Mouse (Mus musculus) limb, embryonic 14.5 days (tissue): ENCODE measurements at regions not wholly inside any gene's neighbourhood (a gene's known extent, or its start where the extent isn't known, plus 50 kb on each side); places are given as distances from the start of the nearest gene placed in this dataset.
A peak's percentile ranks its signal among the peaks of the same experiment; 100 is the strongest.
"Not testable (repeated sequence)": the region's sequence is repeated elsewhere in the genome, so short reads cannot be mapped to it uniquely, and the experiment has no call there.

Source experiments
- ATAC-seq: fragments of 200-750 bp; cut with Nextera tagmentation; 2 replicates; pipeline ENCODE4 v1.8.0; 2017; ENCODE audit warnings: low read depth, moderate number of reproducible peaks, moderate TSS enrichment; ENCODE audit not compliant: low FRiP score
- DNase-seq: peaks from one replicate; pipeline ENCODE4 v3.0.0-alpha.2; 2015; ENCODE audit warnings: low spot score
- H3K27ac ChIP-seq: fragments of 300-500 bp; sonication (generic); replicated peaks from 2 replicates; pipeline ENCODE4 v1.5.1; 2014; ENCODE audit warnings: low read depth, mild to moderate bottlenecking, low read length, moderate library complexity, mixed read lengths
- H3K27me3 ChIP-seq: fragments of 300-500 bp; sonication (generic); 2 replicates; pipeline ENCODE4 v1.6.1; 2014; ENCODE audit warnings: low read length, mixed read lengths; ENCODE audit not compliant: control insufficient read depth, insufficient read depth
- H3K36me3 ChIP-seq: fragments of 300-500 bp; sonication (generic); 2 replicates; pipeline ENCODE4 v1.6.1; 2014; ENCODE audit warnings: mild to moderate bottlenecking, low read length, moderate library complexity, mixed read lengths; ENCODE audit not compliant: control insufficient read depth, insufficient read depth
- H3K4me1 ChIP-seq: fragments of 300-500 bp; sonication (generic); 2 replicates; pipeline ENCODE4 v1.6.1; 2014; ENCODE audit warnings: antibody characterized with exemption, low read length, mixed read lengths; ENCODE audit not compliant: control insufficient read depth, insufficient read depth
- H3K4me2 ChIP-seq: fragments of 300-500 bp; sonication (generic); replicated peaks from 2 replicates; pipeline ENCODE4 v1.6.1; 2014; ENCODE audit warnings: low read depth, mild to moderate bottlenecking, low read length, moderate library complexity; ENCODE audit not compliant: severe bottlenecking
- H3K4me3 ChIP-seq: fragments of 300-500 bp; sonication (generic); replicated peaks from 2 replicates; pipeline ENCODE4 v1.5.1; 2014; ENCODE audit warnings: low read length
- H3K9ac ChIP-seq: fragments of 300-500 bp; sonication (generic); 2 replicates; pipeline ENCODE4 v1.6.1; 2014; ENCODE audit warnings: mild to moderate bottlenecking, low read depth, low read length, moderate library complexity; ENCODE audit not compliant: severe bottlenecking
- H3K9me3 ChIP-seq: fragments of 300-500 bp; sonication (generic); 2 replicates; pipeline ENCODE4 v1.6.1; 2016; ENCODE audit warnings: low read length; ENCODE audit not compliant: control insufficient read depth
- POLR2A ChIP-seq: fragments of 200-500 bp; IDR thresholded peaks from 2 replicates; pipeline ENCODE4 v1.8.0; 2012; ENCODE audit warnings: inconsistent platforms, mild to moderate bottlenecking, moderate library complexity, borderline replicate concordance; ENCODE audit not compliant: insufficient read depth, insufficient read length; ENCODE audit errors: extremely low read depth
- WGBS: fragments of 180-500 bp; shearing (Covaris S2); extraction: QIAGEN DNeasy Blood & Tissue Kit; methylation state at CpG from one replicate; pipeline ENCODE4 v1.1.7; 2014; 5-methylcytosine and 5-hydroxymethylcytosine counted together

- Histone ChIP-seq H3K27ac (no peak overlapping the region), H3K36me3 (no peaks in the 10 kb centered on the region), H3K4me1 (no peaks in the 10 kb centered on the region), H3K9me3 (no peaks in the 10 kb centered on the region), H3K9ac (no peak overlapping the region), H3K4me3 (no peak overlapping the region), H3K4me2 (no peak overlapping the region), H3K27me3 (no peaks in the 10 kb centered on the region)
- ATAC-seq (no peak), DNase-seq (no peak)
- no peak for TF ChIP-seq POLR2A
- WGBS: 45% methylated on average over 2 of the region's 2 CpGs
These were observed 236.0 kb upstream of the Rorb start for GRCm38 (mm10) chr19:19347017-19347416.

DNA sequence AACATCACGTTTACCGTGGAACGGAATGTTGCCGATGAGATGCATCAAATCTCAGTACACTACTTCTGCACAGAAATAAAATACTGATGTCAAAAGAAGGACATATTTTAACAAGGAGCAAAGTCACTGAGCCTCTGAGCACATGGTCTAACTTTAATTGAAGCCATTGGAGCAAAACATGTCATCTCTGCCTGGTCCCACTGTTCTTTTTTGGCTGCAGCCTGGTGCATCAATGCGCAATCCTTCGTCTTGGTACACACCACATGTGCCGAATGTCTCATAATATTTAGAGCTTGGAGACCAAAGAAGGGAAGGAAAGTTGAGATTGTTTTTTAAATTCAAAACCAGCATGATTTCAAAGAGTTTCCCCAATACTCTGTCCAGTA is 233.4 kb upstream of the Rorb start:
- H3K9me3 ChIP-seq: no peaks in the 10 kb centered on the region
- no peaks in the 10 kb centered on the region for H3K36me3 ChIP-seq
- H3K4me2 ChIP-seq: no peak overlapping the region
- H3K9ac ChIP-seq: no peak overlapping the region
- H3K4me3 ChIP-seq: no peak overlapping the region
- no peak overlapping the region for H3K27ac ChIP-seq
- H3K4me1 ChIP-seq: no peaks in the 10 kb centered on the region
- no peak for TF ChIP-seq POLR2A
- H3K27me3 ChIP-seq: no peaks in the 10 kb centered on the region
- DNase-seq: no peak
- 89% methylated on average over 7 of the region's 7 CpGs for WGBS
- no peak for ATAC-seq

GRCm38 (mm10) chr19:19343702-19344425 is 232.9 kb upstream of the Rorb start:
- H3K27me3 ChIP-seq: no peaks in the 10 kb centered on the region
- H3K9me3 ChIP-seq: no peaks in the 10 kb centered on the region
- no peak overlapping the region for H3K27ac ChIP-seq
- no peak overlapping the region for H3K9ac ChIP-seq
- no peak for TF ChIP-seq POLR2A
- ATAC-seq: no peak
- DNase-seq: peak; percentile 10
- 62% methylated on average over 10 of the region's 10 CpGs for WGBS
- no peaks in the 10 kb centered on the region for H3K36me3 ChIP-seq
- no peak overlapping the region for H3K4me2 ChIP-seq
- H3K4me1 ChIP-seq: no peaks in the 10 kb centered on the region
- no peak overlapping the region for H3K4me3 ChIP-seq

GRCm38 (mm10) chr19:19307142-19307541 is 196.1 kb upstream of the Rorb start:
- 85% methylated on average over 2 of the region's 2 CpGs for WGBS
- not testable (repeated sequence) for ATAC-seq, H3K9me3 ChIP-seq

GRCm38 (mm10) chr19:19306476-19307131 is 195.6 kb upstream of the Rorb start:
- 55% methylated on average over 6 of the region's 6 CpGs for WGBS
- Histone ChIP-seq H3K27ac (no peak overlapping the region), H3K4me1 (no peaks in the 10 kb centered on the region), H3K9me3 (no peaks in the 10 kb centered on the region), H3K36me3 (no peaks in the 10 kb centered on the region), H3K4me2 (no peak overlapping the region), H3K9ac (no peak overlapping the region), H3K4me3 (no peak overlapping the region), H3K27me3 (no peaks in the 10 kb centered on the region)
- TF ChIP-seq POLR2A: no peak
- no peak for ATAC-seq
- no peak for DNase-seq

More at GRCm38 (mm10) chr19:19307142-19307541, 196.1 kb upstream of the Rorb start:
- H3K4me2 ChIP-seq, H3K36me3 ChIP-seq, H3K4me3 ChIP-seq, H3K27me3 ChIP-seq, H3K4me1 ChIP-seq, H3K27ac ChIP-seq, DNase-seq, H3K9ac ChIP-seq: not testable (repeated sequence)

DNA sequence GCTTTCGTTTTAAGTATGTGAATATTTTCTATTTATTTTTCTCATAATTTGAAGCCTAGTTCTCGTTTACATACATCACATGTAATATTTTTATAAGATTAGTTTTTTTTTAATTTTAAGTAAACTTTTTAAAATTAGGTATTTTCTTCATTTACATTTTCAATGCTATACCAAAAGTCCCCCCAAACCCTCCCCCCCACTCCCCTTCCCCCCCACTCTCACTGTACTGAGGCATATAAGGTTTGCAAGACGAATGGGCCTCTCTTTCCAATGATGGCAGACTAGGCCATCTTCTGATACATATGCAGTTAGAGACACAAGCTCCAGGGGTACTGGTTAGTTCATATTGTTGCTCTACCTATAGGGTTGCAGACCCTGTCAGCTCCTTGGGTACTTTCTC is 174.9 kb upstream of the Rorb start:
- whole genome bisulfite sequencing: 84% methylated on average over 3 of the region's 3 CpGs
- not testable (repeated sequence) for H3K4me2 ChIP-seq, H3K9me3 ChIP-seq, H3K4me3 ChIP-seq, ATAC-seq, DNase-seq, H3K36me3 ChIP-seq, H3K9ac ChIP-seq, H3K4me1 ChIP-seq, H3K27me3 ChIP-seq, H3K27ac ChIP-seq
